Mouse (Mus musculus) ES-Bruce4 (cell line): ENCODE measurements around the gene Gfy.

Experiments
- CTCF ChIP-seq: IDR thresholded peaks from one replicate; pipeline ENCODE4 v1.8.1; 2011; ENCODE audit warnings: low read depth, low read length
- EP300 ChIP-seq: IDR thresholded peaks from 2 replicates; pipeline ENCODE4 v1.6.1; 2011; ENCODE audit warnings: low read depth, low read length; ENCODE audit not compliant: insufficient read depth
- POLR2A ChIP-seq: IDR thresholded peaks from one replicate; pipeline ENCODE4 v1.8.1; 2011; ENCODE audit warnings: low read length; ENCODE audit not compliant: insufficient read depth

DNA sequence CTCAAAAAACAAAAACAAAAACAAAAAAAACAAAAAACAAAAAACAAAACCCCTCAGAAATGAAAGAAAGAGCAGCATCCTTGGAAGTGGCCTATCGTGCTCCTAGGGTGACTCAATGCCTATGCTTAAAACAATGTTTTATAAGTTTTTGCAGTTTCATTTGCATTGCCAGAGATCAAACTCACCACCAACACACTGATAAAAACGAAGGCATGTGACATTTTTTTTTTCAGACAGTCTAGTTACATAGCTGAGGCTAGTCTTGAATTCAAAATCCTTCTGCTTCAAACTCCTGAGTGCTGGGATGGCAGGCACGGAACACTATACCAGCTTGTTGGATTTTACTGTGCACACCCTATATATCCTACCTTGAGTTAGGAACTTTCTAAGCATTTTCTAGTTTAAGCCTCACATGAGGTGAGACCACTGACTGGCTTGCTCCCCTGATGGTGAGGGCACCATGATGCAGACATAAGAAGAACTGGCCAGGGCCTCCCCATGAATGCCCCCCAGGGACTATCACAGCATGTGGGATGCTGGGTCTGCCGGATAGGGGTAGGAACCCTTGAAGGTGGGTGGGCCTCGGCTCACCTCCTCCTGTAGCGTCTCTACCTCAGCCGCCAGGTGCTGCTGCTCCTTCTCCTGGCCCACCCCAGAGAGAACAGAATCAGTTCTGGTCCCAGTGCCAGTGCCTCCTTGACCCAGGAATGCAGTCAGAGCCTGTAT lies 13.4 kb upstream of the Gfy start:
- TF ChIP-seq CTCF, result no peak
- TF ChIP-seq EP300, result no peak
- TF ChIP-seq POLR2A, result no peak
